ENCODE assay signal across 7 mouse cellular contexts in genomic region chr11:66905617-66906384, GRCm38 (mm10). TPM values are rescaled to one million over a fixed set of nuclear protein-coding genes. Genes with fewer than 3 reads are reported as not detected.
A peak's percentile ranks its signal among the peaks of the same experiment; 100 is the strongest.
DNase-seq lines count a peak whose midpoint lies in the region; ATAC-seq lines count a peak whose summit lies in the region.

No protein-coding gene starts in this region.

- H3K9ac ChIP-seq in midbrain, embryonic 13.5 days (replicated peaks): peak overlapping the region; percentile 42; the same call in 1 of the 2 replicates

- DNase-seq in adrenal gland, postnatal 14 days: peak; percentile 81
- peak; percentile 72 for DNase-seq in embryo, embryonic 11.5 days (ENCODE audit: low read depth, low spot score)
- DNase-seq in kidney, adult 11 months: peak; percentile 25
- peak; percentile 79 for DNase-seq in left cerebral cortex, postnatal 4 days
- peak; percentile 40 to 51 for DNase-seq in spleen, postnatal 36 days (ENCODE audit: low spot score in 2 of 2)

- intact Hi-C loops in left cerebral cortex, postnatal 4 days (cut with DNase I): loop anchor here (2.0 to 5.0 kb wide), 3 partner anchors 79 to 182 kb away; no protein-coding TSS in a partner anchor

- H3K36me3 ChIP-seq in midbrain, embryonic 13.5 days: no peaks in the 10 kb centered on the region

- H3K9me3 ChIP-seq in midbrain, embryonic 13.5 days: no peaks in the 10 kb centered on the region

- H3K27ac ChIP-seq in midbrain, embryonic 13.5 days: no peak overlapping the region

- H3K4me2 ChIP-seq in midbrain, embryonic 13.5 days (replicated peaks): peak overlapping the region; percentile 43

- peaks cover 7% of the 10 kb centered on the region; the same call in 1 of the 2 replicates for H3K27me3 ChIP-seq in midbrain, embryonic 13.5 days

- H3K4me1 ChIP-seq in midbrain, embryonic 13.5 days (replicated peaks): peaks cover 8% of the 10 kb centered on the region

- WGBS in midbrain, embryonic 13.5 days: 11% methylated on average over 21 of the region's 21 CpGs

- peak overlapping the region; percentile 10; the same call in 1 of the 2 replicates for H3K4me3 ChIP-seq in midbrain, embryonic 13.5 days (replicated peaks)

- ATAC-seq in granulocyte monocyte progenitor cell, adult 5-6 weeks (replicated peaks; ENCODE audit: poor library complexity, severe bottlenecking): peak; percentile 96
- ATAC-seq in midbrain, embryonic 13.5 days: peak; percentile 90

RNA-seq across cellular contexts. Expression of gene Pirt, which starts 6.0 kb away (rescaled TPM):
- 7.4 and 10.3 TPM in 2 replicates for total RNA-seq in adrenal gland, postnatal 14 days (2021)
- not detected in 2 replicates for total RNA-seq in granulocyte monocyte progenitor cell, adult 5-6 weeks (2014; fragmentation: Nextera tagmentation)
- not detected in 2 replicates for total RNA-seq in granulocyte monocyte progenitor cell, adult 5-6 weeks (2017)
- total RNA-seq in left cerebral cortex, postnatal 4 days (2021): under 1 TPM in 1 of 2 experiments, not detected in 1; 0.14 TPM
- polyA plus RNA-seq in midbrain, embryonic 13.5 days (2015; fragmentation: Nextera tagmentation; extraction: Ambion mirVana): 0.85 and 1.2 TPM in 2 replicates

RNA-seq across cellular contexts. Expression of gene Tmem238l, which starts 50.6 kb away (rescaled TPM):
- total RNA-seq in adrenal gland, postnatal 14 days (2021): not detected in 2 replicates
- total RNA-seq in granulocyte monocyte progenitor cell, adult 5-6 weeks (2014; fragmentation: Nextera tagmentation): not detected in 2 replicates
- total RNA-seq in granulocyte monocyte progenitor cell, adult 5-6 weeks (2017): not detected in 2 replicates
- not detected for total RNA-seq in left cerebral cortex, postnatal 4 days (2021)
- polyA plus RNA-seq in midbrain, embryonic 13.5 days (2015; fragmentation: Nextera tagmentation; extraction: Ambion mirVana): not detected in 2 replicates

Comparison
In these comparisons a context has a peak if more than half of its experiments do, and no peak if none do; other contexts are left out.
1. DNase-seq: peak in every context shown above with its lines; median percentile 81 in adrenal gland, postnatal 14 days; 79 in left cerebral cortex, postnatal 4 days; 72 in embryo, embryonic 11.5 days; 46 in spleen, postnatal 36 days; 25 in kidney, adult 11 months.